Mouse (Mus musculus) embryonic facial prominence, embryonic 10.5 days (tissue): ENCODE results near the gene Ptgr2. TPM values are rescaled to one million over a fixed set of nuclear protein-coding genes. Genes with fewer than 3 reads are reported as not detected.
"Not testable (repeated sequence)": the region's sequence is repeated elsewhere in the genome, so short reads cannot be mapped to it uniquely, and the experiment has no call there.

Experiments
- DNase-seq: peaks from one replicate; pipeline ENCODE4 v3.0.0-alpha.2; 2017; ENCODE audit warnings: low spot score
- H3K27ac ChIP-seq: fragments of 300-500 bp; sonication (generic); replicated peaks from 2 replicates; pipeline ENCODE4 v1.5.1; 2016; ENCODE audit warnings: mild to moderate bottlenecking
- H3K27me3 ChIP-seq: fragments of 300-500 bp; sonication (generic); replicated peaks from 2 replicates; pipeline ENCODE4 v1.6.1; 2016; ENCODE audit warnings: low read depth, mild to moderate bottlenecking; ENCODE audit not compliant: poor library complexity, severe bottlenecking
- H3K36me3 ChIP-seq: fragments of 300-500 bp; sonication (generic); replicated peaks from 2 replicates; pipeline ENCODE4 v1.6.1; 2016; ENCODE audit warnings: mild to moderate bottlenecking, moderate library complexity
- H3K4me1 ChIP-seq: fragments of 300-500 bp; sonication (generic); 2 replicates; pipeline ENCODE4 v1.6.1; 2016
- H3K4me3 ChIP-seq: fragments of 300-500 bp; sonication (generic); 2 replicates; pipeline ENCODE4 v1.5.1; 2016; ENCODE audit warnings: mild to moderate bottlenecking, moderate library complexity
- H3K9me3 ChIP-seq: fragments of 300-500 bp; sonication (generic); 2 replicates; pipeline ENCODE4 v1.6.1; 2016; ENCODE audit warnings: mild to moderate bottlenecking
- WGBS: fragments of 180-500 bp; shearing (Covaris S2); methylation state at CpG from one replicate; pipeline ENCODE4 v1.1.7; 2016; 5-methylcytosine and 5-hydroxymethylcytosine counted together
- polyA plus RNA-seq: library from polyadenylated mRNA; unstranded; fragments of >200 nt; fragmentation: Nextera tagmentation; extraction: Ambion mirVana; gene quantifications from 2 replicates; pipeline ENCODE4 v1.2.1, GENCODE M21; 2016

Gene Ptgr2
- polyA plus RNA-seq = 16.5 and 16.6 TPM in 2 replicates

GRCm38 (mm10) chr12:84284885-84285592 lies at the start of gene Ptgr2:
Gene Ptgr2 (plus strand): TSS chr12:84285232.
- under 1% methylated on average over 39 of the region's 39 CpGs for WGBS
- peak within 1 kb of the TSS; percentile 70 for H3K4me3 ChIP-seq
- DNase-seq = peak; percentile 93
- H3K4me1 ChIP-seq = peaks cover 16% of the 10 kb centered on the region
- H3K36me3 ChIP-seq = no peaks in the 10 kb centered on the region
- H3K27ac ChIP-seq = peak within 1 kb of the TSS; percentile 87
- no peaks in the 10 kb centered on the region for H3K27me3 ChIP-seq
- no peaks in the 10 kb centered on the region; the same call in 1 of the 2 replicates for H3K9me3 ChIP-seq

DNA sequence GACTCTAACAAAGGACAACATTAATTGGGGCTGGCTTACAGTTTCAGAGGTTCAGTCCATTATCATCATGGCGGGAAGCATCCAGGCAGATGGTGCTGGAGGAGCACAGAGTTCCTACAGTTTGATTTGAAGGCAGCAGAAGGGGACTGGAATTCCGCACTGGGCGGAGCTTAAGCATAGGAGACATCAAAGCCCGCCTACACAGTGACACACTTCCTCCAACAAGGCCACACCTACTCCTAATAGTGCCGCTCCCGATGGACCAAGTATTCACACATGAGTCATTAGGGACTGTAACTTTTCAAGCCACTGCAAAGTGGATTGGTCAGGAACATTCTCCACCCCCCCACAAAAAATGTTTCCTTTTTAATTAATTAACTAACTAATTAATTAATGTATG lies 49.5 kb upstream of the Ptgr2 start:
- WGBS = 91% methylated on average over 6 of the region's 6 CpGs
- H3K4me1 ChIP-seq = 0 out of 2 replicates have a peak, but pooled peaks cover 5% of the 10 kb centered on the region
- H3K9me3 ChIP-seq = no peaks in the 10 kb centered on the region
- no peak overlapping the region for H3K27ac ChIP-seq
- H3K4me3 ChIP-seq = no peak overlapping the region
- DNase-seq = no peak
- no peaks in the 10 kb centered on the region for H3K36me3 ChIP-seq
- 0 out of 2 replicates have a peak, but pooled peaks cover 3% of the 10 kb centered on the region for H3K27me3 ChIP-seq

DNA sequence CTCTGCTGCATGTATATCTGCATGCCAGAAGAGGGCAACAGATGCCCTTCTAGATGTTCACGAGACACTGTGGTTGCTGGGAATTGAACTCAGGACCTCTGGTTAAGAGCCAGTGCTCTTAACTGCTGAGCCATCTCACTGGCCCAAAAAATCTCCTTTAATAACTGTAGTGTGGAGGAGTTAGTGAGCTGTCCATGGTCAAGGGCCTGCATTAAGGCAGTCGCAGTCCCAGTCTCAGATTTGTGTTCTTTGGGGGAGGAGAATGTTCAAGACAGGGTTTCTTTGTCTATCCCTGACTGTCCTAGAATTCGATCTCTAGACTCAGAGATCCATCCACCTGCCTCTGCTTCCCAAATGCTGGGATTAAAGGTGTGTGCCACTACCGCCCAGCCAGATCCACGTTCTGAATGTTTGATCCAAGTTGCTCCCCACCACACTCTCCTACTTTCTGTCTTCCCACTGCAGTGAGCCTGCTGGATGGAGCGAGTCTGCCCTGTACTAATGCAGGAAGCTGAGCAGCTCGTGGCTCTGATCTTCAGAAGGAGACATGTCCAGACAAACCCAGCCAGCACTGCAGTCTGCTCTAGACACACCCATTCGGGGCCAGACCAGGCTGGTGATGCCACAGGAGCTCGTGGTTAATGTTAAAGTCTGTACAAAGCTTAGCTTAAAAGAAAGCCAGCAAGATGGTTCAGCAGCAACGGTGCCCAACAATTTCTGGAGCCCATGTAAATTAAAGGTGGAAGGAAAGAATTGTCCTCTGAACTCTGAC lies 48.9 kb upstream of the Ptgr2 start:
- Histone ChIP-seq H3K27ac (no peak overlapping the region), H3K4me1 (0 out of 2 replicates have a peak, but pooled peaks cover 5% of the 10 kb centered on the region), H3K4me3 (no peak overlapping the region), H3K27me3 (0 out of 2 replicates have a peak, but pooled peaks cover 3% of the 10 kb centered on the region), H3K9me3 (no peaks in the 10 kb centered on the region), H3K36me3 (no peaks in the 10 kb centered on the region)
- no peak for DNase-seq
- WGBS = 76% methylated on average over 10 of the region's 10 CpGs

DNA sequence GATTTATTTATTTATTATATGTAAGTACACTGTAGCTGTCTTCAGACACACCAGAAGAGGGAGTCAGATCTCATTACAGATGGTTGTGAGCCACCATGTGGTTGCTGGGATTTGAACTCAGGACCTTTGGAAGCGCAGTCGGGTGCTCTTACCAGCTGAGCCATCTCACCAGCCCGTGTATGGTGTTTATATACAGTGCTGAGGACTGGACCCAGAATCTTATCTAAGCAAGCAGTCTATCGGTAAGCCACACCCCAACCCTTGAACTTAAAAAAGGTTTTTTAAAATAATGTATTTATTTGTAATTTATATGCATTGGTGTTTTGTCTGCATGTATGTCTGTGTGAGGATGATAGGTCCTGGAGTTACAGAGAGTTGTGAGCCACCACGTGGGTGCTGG lies 48.0 kb upstream of the Ptgr2 start:
- not testable (repeated sequence) for H3K4me1 ChIP-seq, DNase-seq, H3K27me3 ChIP-seq, H3K36me3 ChIP-seq, H3K27ac ChIP-seq, H3K4me3 ChIP-seq, H3K9me3 ChIP-seq
- WGBS = 89% methylated on average over 5 of the region's 5 CpGs

DNA sequence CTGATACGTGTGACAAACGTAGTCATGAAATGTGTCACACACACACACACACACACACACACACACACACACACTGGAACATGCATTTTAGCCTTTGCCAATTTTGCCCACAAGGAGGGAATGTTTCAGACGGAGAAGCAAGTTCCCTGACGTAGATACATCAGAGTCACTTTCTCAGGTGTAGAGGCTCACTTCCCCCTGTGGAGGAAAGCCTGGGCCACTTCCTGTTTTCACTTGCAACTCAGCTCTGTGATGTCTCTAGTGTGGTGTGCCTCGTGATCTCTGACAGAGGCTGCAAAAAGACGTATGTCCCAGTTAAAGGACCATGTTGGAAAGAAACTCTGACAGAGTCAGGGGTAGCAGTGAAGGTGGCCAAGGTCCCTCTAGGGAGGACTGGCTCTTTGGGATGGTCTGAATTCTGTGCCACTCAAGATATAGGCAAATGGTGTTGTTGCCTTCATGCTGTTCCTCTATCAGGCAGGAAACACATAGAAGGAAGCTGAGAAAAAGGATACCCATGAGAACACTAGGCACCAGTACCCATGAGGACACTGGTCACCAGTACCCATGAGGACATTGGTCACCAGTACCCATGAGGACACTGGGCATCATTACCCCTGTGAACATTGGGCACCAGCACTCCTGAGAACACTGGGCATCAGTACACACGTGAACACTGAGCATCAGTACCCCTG lies 41.8 kb upstream of the Ptgr2 start:
- WGBS = 83% methylated on average over 7 of the region's 7 CpGs
- Histone ChIP-seq H3K27ac (no peak overlapping the region), H3K36me3 (no peaks in the 10 kb centered on the region)

DNA sequence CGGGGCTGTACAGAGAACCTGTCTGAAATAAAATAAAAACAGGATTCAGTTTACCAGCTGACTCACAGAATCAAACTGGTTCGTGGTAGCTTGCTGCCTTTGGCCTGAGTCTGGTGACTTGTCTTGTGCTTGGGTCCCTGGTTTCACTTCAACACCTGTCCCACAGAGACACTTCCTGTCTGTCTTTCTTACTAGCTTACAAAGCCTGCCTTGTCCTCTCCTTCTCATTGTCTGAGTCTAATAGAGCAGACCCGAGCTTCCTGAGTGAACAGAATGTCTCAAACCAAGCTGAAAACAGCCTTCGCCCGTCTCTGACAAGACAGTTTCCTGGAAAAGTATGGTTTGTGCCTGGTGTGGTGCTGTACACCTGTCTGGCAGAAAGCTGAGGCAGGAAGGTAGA lies 39.3 kb upstream of the Ptgr2 start:
- Histone ChIP-seq H3K9me3 (no peaks in the 10 kb centered on the region), H3K27ac (no peak overlapping the region), H3K27me3 (no peaks in the 10 kb centered on the region), H3K4me1 (no peaks in the 10 kb centered on the region), H3K36me3 (no peaks in the 10 kb centered on the region), H3K4me3 (no peak overlapping the region)
- WGBS = 62% methylated on average over 5 of the region's 5 CpGs
- no peak for DNase-seq

More for the DNA sequence above, 41.8 kb upstream of the Ptgr2 start:
- Histone ChIP-seq H3K4me1 (0 out of 2 replicates have a peak, but pooled peaks cover 5% of the 10 kb centered on the region), H3K27me3 (0 out of 2 replicates have a peak, but pooled peaks cover 3% of the 10 kb centered on the region), H3K4me3 (no peak overlapping the region), H3K9me3 (no peaks in the 10 kb centered on the region)
- DNase-seq = no peak

DNA sequence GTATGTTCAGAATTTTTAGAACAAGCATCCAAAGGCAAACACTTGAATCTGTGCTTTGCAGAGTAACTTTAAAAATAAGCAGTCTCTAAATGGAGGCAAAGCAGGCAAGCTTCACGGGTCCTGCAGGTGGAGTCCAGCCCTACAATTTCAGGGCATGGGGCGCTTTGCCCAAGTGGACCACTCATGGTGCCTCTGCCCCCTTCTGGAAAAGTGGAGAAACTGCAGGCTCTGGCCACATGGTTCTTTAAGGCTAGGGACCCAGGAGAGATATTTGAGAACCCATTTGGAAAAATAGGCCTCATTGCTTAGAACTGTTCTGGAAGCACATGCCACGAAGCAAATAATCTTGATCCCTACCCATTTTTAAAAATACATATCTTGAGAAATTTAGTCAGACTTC lies 35.8 kb upstream of the Ptgr2 start:
- WGBS = 2% methylated on average over 3 of the region's 3 CpGs
- no peaks in the 10 kb centered on the region for H3K36me3 ChIP-seq
- peak; percentile 72 for DNase-seq
- H3K27me3 ChIP-seq = no peaks in the 10 kb centered on the region
- no peak overlapping the region for H3K4me3 ChIP-seq
- H3K9me3 ChIP-seq = peaks cover 6% of the 10 kb centered on the region; the same call in 1 of the 2 replicates
- H3K27ac ChIP-seq = no peak overlapping the region
- no peaks in the 10 kb centered on the region for H3K4me1 ChIP-seq

- Histone ChIP-seq H3K27me3 (no peaks in the 10 kb centered on the region), H3K9me3 (peaks cover 6% of the 10 kb centered on the region; the same call in 1 of the 2 replicates), H3K4me1 (peaks cover 7% of the 10 kb centered on the region), H3K36me3 (no peaks in the 10 kb centered on the region), H3K4me3 (no peak overlapping the region), H3K27ac (no peak overlapping the region)
- no peak for DNase-seq
- 80% methylated on average over 5 of the region's 5 CpGs for WGBS
These were observed 32.2 kb upstream of the Ptgr2 start for GRCm38 (mm10) chr12:84252811-84253210.

DNA sequence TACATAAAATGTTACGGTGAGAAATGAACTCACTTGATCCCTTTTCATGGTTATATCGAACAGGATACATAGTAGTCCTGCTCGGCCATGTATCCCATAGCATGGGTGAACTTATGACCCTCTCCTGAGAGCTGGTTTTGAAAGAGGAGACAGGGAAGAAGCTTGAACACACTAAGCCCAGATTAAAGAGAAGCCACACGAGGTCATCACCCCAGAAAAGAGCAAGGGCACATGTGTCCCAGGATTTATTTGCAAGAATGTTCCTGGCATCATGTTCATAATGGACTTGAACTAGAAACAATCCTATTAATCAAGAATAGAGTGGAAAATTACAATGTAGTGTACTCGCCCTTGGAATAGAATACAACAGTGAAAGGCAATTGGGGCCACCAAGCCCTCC lies 30.1 kb upstream of the Ptgr2 start:
- Histone ChIP-seq H3K4me3 (no peak overlapping the region), H3K27me3 (no peaks in the 10 kb centered on the region), H3K27ac (no peak overlapping the region), H3K36me3 (no peaks in the 10 kb centered on the region), H3K4me1 (peaks cover 7% of the 10 kb centered on the region), H3K9me3 (peaks cover 6% of the 10 kb centered on the region; the same call in 1 of the 2 replicates)
- no peak for DNase-seq
- WGBS = 76% methylated on average over 5 of the region's 5 CpGs

- Histone ChIP-seq H3K4me1 (peaks cover 13% of the 10 kb centered on the region), H3K36me3 (no peaks in the 10 kb centered on the region), H3K27me3 (no peaks in the 10 kb centered on the region), H3K4me3 (no peak overlapping the region), H3K9me3 (peaks cover 2% of the 10 kb centered on the region; the same call in 1 of the 2 replicates), H3K27ac (no peak overlapping the region)
- WGBS = 73% methylated on average over 7 of the region's 7 CpGs
- DNase-seq = no peak
These were observed 24.7 kb upstream of the Ptgr2 start for GRCm38 (mm10) chr12:84260363-84260762.

GRCm38 (mm10) chr12:84267264-84267663 lies 17.8 kb upstream of the Ptgr2 start:
- Histone ChIP-seq H3K27me3 (no peaks in the 10 kb centered on the region), H3K4me3 (no peak overlapping the region), H3K4me1 (0 out of 2 replicates have a peak, but pooled peaks cover 3% of the 10 kb centered on the region), H3K9me3 (peaks cover 2% of the 10 kb centered on the region; the same call in 1 of the 2 replicates), H3K27ac (no peak overlapping the region), H3K36me3 (no peaks in the 10 kb centered on the region)
- DNase-seq = no peak
- WGBS = 64% methylated on average over 2 of the region's 2 CpGs

GRCm38 (mm10) chr12:84273366-84273765 lies 11.7 kb upstream of the Ptgr2 start:
- H3K4me1 ChIP-seq = no peaks in the 10 kb centered on the region

More at GRCm38 (mm10) chr12:84273366-84273765, 11.7 kb upstream of the Ptgr2 start:
- H3K27ac ChIP-seq = no peak overlapping the region
- whole genome bisulfite sequencing = 78% methylated on average over 5 of the region's 5 CpGs
- H3K4me3 ChIP-seq = no peak overlapping the region
- H3K27me3 ChIP-seq = no peaks in the 10 kb centered on the region
- DNase-seq = no peak
- H3K36me3 ChIP-seq = no peaks in the 10 kb centered on the region
- no peaks in the 10 kb centered on the region for H3K9me3 ChIP-seq
